Mouse (Mus musculus) lung, embryonic 14.5 days (tissue): ENCODE data around the gene Dynlrb1. TPM values are rescaled to one million over a fixed set of nuclear protein-coding genes. Genes with fewer than 3 reads are reported as not detected.

Experiments
- ATAC-seq: fragments of 200-750 bp; cut with Nextera tagmentation; 2 replicates; pipeline ENCODE4 v1.8.0; 2017; ENCODE audit warnings: mild to moderate bottlenecking, moderate TSS enrichment, moderate library complexity; ENCODE audit not compliant: insufficient read depth
- DNase-seq: peaks from one replicate; pipeline ENCODE4 v3.0.0-alpha.2; 2015
- H3K27ac ChIP-seq: fragments of 300-500 bp; sonication (generic); 2 replicates; pipeline ENCODE4 v1.5.1; 2014; ENCODE audit warnings: low read depth, mild to moderate bottlenecking, moderate library complexity
- H3K27me3 ChIP-seq: fragments of 300-500 bp; sonication (generic); 2 replicates; pipeline ENCODE4 v1.6.1; 2014; ENCODE audit warnings: low read length, control low read depth; ENCODE audit not compliant: insufficient read depth
- H3K36me3 ChIP-seq: fragments of 300-500 bp; sonication (generic); 2 replicates; pipeline ENCODE4 v1.6.1; 2014; ENCODE audit warnings: control low read depth; ENCODE audit not compliant: insufficient read depth
- H3K4me1 ChIP-seq: fragments of 300-500 bp; sonication (generic); 2 replicates; pipeline ENCODE4 v1.6.1; 2014; ENCODE audit warnings: antibody characterized with exemption, control low read depth; ENCODE audit not compliant: insufficient read depth
- H3K4me2 ChIP-seq: fragments of 300-500 bp; sonication (generic); 2 replicates; pipeline ENCODE4 v1.6.1; 2014; ENCODE audit warnings: mild to moderate bottlenecking
- H3K4me3 ChIP-seq: fragments of 300-500 bp; sonication (generic); 2 replicates; pipeline ENCODE4 v1.5.1; 2014; ENCODE audit warnings: low read depth, low read length
- H3K9ac ChIP-seq: fragments of 300-500 bp; sonication (generic); 2 replicates; pipeline ENCODE4 v1.6.1; 2014
- H3K9me3 ChIP-seq: fragments of 300-500 bp; sonication (generic); 2 replicates; pipeline ENCODE4 v1.6.1; 2016; ENCODE audit warnings: low read depth, low read length, control low read depth
- CTCF ChIP-seq: IDR thresholded peaks from 2 replicates; pipeline ENCODE4 v1.5.1; 2016; ENCODE audit warnings: antibody characterized with exemption, low read depth
- WGBS: fragments of 180-500 bp; shearing (Covaris S2); extraction: QIAGEN DNeasy Blood & Tissue Kit; methylation state at CpG from one replicate; pipeline ENCODE4 v1.1.7; 2014; 5-methylcytosine and 5-hydroxymethylcytosine counted together
- polyA plus RNA-seq: library from polyadenylated mRNA; unstranded; fragments of >200 nt; fragmentation: Nextera tagmentation; extraction: Ambion mirVana; gene quantifications from 2 replicates; pipeline ENCODE4 v1.2.1, GENCODE M21; 2014

The Dynlrb1 gene
- polyA plus RNA-seq, 1 experiment from 2014 or later: 400 TPM

DNA sequence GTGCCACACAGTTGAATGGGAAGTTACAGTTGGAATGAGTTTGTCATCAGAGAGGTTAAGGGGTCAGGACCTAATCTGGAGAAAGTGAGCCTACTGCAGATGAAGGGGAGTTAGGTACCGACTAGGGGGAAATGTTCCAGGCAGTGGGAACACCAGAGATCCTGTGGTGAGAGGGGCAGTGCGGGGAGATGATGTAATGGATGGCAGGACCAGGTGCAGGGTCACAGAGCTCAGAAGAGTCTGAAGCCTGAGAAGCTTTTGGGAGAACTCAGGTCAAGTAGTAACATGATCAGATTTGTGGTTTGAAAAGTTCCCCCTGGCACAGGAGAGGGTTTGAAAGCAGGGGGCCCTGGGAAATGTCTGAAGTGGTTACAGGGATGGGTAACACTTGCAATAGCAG is 43.8 kb downstream of the Dynlrb1 start:
- ATAC-seq (no peak), DNase-seq (no peak)
- Histone ChIP-seq H3K4me3 (no peak overlapping the region), H3K36me3 (peaks cover 15% of the 10 kb centered on the region; the same call in 1 of the 2 replicates), H3K9me3 (no peaks in the 10 kb centered on the region), H3K4me2 (no peak overlapping the region), H3K27me3 (no peaks in the 10 kb centered on the region), H3K27ac (no peak overlapping the region), H3K9ac (no peak overlapping the region), H3K4me1 (peaks cover 4% of the 10 kb centered on the region; the same call in 1 of the 2 replicates)
- WGBS: 63% methylated on average over 2 of the region's 2 CpGs
- no peak for TF ChIP-seq CTCF

DNA sequence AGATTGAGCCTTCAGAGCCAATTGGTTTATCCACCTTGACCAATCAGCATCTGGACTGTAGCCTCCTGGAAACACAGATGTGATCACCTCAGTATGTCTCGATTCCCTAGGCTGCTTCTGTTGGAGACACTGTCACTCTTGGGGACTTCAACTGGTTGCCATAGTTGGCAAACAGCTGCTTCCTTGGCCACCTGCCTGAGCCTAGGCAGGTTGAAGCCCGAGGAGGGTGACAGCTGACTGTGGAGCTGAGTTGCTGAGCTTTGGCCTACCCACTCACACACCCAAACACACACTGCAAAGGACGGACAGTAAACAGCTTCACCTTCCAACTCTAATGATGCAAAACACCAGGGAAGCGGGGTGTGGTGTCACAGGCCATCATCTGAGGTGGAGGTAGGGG is 47.5 kb downstream of the Dynlrb1 start:
- Histone ChIP-seq H3K36me3 (peaks cover 7% of the 10 kb centered on the region; the same call in 1 of the 2 replicates), H3K9me3 (no peaks in the 10 kb centered on the region), H3K9ac (no peak overlapping the region), H3K4me2 (no peak overlapping the region), H3K27me3 (no peaks in the 10 kb centered on the region), H3K4me3 (no peak overlapping the region), H3K27ac (no peak overlapping the region), H3K4me1 (no peaks in the 10 kb centered on the region)
- TF ChIP-seq CTCF: no peak
- WGBS: 84% methylated on average over 4 of the region's 4 CpGs
- ATAC-seq (no peak), DNase-seq (no peak)

DNA sequence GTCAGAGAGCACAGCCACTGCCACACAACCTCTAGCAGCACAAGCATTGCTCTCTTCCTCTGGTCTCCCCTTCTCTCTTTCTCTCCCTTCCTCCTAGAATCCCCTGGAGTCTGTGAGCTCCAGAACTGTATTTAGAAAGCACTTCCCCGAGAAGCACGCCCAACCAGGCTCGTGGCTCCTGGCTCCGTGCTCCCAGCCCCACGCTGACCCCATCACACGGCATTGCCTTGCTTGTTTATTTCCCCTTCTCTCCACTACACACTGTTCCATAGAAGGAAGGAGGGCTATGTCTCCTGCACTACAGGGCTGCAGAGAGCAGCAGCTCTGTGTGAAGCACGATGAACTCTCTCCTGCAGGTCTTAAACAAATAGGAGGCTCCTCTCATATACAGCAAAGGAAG is 48.3 kb downstream of the Dynlrb1 start:
- Histone ChIP-seq H3K9ac (no peak overlapping the region), H3K9me3 (no peaks in the 10 kb centered on the region), H3K4me3 (no peak overlapping the region), H3K4me1 (no peaks in the 10 kb centered on the region), H3K36me3 (peaks cover 10% of the 10 kb centered on the region; the same call in 1 of the 2 replicates), H3K27me3 (no peaks in the 10 kb centered on the region), H3K27ac (no peak overlapping the region), H3K4me2 (no peak overlapping the region)
- 50% methylated on average over 7 of the region's 7 CpGs for WGBS
- no peak for TF ChIP-seq CTCF
- no peak for DNase-seq
- ATAC-seq: no peak

DNA sequence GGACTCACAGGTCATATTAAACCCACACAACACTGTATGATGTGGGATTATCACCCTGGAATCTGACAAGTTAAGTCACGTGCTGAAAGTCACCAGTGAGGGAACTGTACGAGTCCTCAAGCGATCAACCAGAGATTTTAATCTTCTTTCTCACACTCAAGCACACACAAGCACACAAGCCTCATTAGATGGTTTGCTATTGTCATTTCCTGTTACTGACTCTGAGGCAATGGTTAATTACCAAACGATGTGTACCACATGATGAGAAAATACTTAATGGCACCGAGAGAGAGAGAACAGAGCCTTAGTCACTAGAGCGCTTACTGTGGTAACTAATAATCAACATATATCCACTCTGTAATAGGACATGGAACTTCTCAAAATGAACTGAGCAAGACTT is 49.4 kb downstream of the Dynlrb1 start:
- Histone ChIP-seq H3K9me3 (no peaks in the 10 kb centered on the region), H3K36me3 (peaks cover 21% of the 10 kb centered on the region), H3K4me1 (no peaks in the 10 kb centered on the region), H3K4me3 (no peak overlapping the region), H3K27me3 (no peaks in the 10 kb centered on the region), H3K27ac (no peak overlapping the region), H3K4me2 (no peak overlapping the region), H3K9ac (no peak overlapping the region)
- 85% methylated on average over 6 of the region's 6 CpGs for WGBS
- ATAC-seq (no peak), DNase-seq (no peak)
- no peak for TF ChIP-seq CTCF

DNA sequence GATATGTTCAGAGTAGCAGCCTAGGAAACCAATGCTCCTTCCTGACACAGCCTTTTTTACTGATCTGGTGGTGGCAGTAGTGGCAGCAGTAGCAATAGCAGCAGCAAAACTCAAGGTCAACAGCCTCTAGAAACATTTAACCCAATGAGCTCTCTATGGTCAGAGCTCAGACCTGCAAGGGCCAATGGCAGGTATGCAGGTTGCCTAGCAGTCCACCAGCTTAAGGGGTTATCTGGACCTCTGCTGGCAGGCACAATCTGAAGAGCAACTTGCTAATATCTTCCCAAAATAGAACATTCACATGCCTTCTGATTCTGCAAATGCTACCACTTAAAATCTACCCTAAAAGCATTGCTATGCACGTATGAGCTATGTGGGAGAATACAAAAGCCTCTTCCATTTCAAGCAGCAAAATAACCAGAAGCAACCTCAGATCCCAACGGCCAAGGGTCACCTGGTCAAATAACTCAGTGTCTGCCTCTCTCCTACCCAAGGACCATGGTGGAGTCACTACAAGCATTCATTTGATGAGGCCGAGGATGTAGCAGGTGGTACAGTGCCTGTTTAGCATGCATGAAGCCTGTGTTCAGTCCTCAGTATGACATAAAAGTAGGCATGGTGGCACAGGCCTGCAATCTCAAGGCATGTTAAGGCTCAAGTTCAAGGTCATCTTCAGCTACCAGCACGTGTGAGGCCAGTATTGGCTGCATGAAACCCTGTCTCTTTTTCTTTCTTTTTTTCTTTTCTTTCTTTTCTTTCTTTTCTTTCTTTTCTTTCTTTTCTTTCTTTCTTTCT is 51.3 kb downstream of the Dynlrb1 start:
- Histone ChIP-seq H3K4me1 (no peaks in the 10 kb centered on the region), H3K9me3 (no peaks in the 10 kb centered on the region), H3K27ac (no peak overlapping the region), H3K36me3 (peaks cover 36% of the 10 kb centered on the region), H3K4me2 (no peak overlapping the region), H3K4me3 (no peak overlapping the region), H3K27me3 (no peaks in the 10 kb centered on the region), H3K9ac (no peak overlapping the region)
- DNase-seq (no peak), ATAC-seq (no peak)
- no peak for TF ChIP-seq CTCF
- WGBS: 83% methylated on average over 4 of the region's 4 CpGs

GRCm38 (mm10) chr2:155290066-155290465 is 53.7 kb downstream of the Dynlrb1 start:
- whole genome bisulfite sequencing: 85% methylated on average over 8 of the region's 8 CpGs
- no peak overlapping the region for H3K4me2 ChIP-seq
- H3K4me3 ChIP-seq: no peak overlapping the region
- no peak for TF ChIP-seq CTCF
- no peaks in the 10 kb centered on the region for H3K4me1 ChIP-seq
- peaks cover 44% of the 10 kb centered on the region for H3K36me3 ChIP-seq
- ATAC-seq: no peak
- H3K27ac ChIP-seq: no peak overlapping the region
- DNase-seq: no peak
- H3K9ac ChIP-seq: no peak overlapping the region
- H3K27me3 ChIP-seq: no peaks in the 10 kb centered on the region
- no peaks in the 10 kb centered on the region for H3K9me3 ChIP-seq

GRCm38 (mm10) chr2:155293382-155293781 is 57.0 kb downstream of the Dynlrb1 start:
- no peak overlapping the region for H3K4me2 ChIP-seq
- no peak overlapping the region for H3K4me3 ChIP-seq
- H3K4me1 ChIP-seq: no peaks in the 10 kb centered on the region
- peaks cover 76% of the 10 kb centered on the region for H3K36me3 ChIP-seq
- H3K27me3 ChIP-seq: no peaks in the 10 kb centered on the region
- 74% methylated on average over 2 of the region's 2 CpGs for WGBS
- no peak for DNase-seq
- H3K27ac ChIP-seq: no peak overlapping the region
- TF ChIP-seq CTCF: no peak
- ATAC-seq: no peak
- no peaks in the 10 kb centered on the region for H3K9me3 ChIP-seq
- H3K9ac ChIP-seq: no peak overlapping the region
